Mouse (Mus musculus): ENCODE measurements around the gene Ripply1.

GRCm38 (mm10) chrX:139803028-139803427 lies 20.9 kb upstream of the Ripply1 start:
- TF ChIP-seq CTCF (IDR thresholded peaks at IDR 0.05; ENCODE audit: control insufficient read depth, insufficient read depth, insufficient replicate concordance, low read depth, low read length) (no peak), POLR2A (IDR thresholded peaks at IDR 0.05; ENCODE audit: control insufficient read depth, low read depth, low read length) (no peak)

Data from testis, adult 2 months (tissue).